Mouse (Mus musculus) myocyte (in vitro differentiated cells): ENCODE data around the gene Hsd3b7.

Experiments used
- E2F4 ChIP-seq: IDR thresholded peaks from one replicate; pipeline ENCODE4 v1.6.1; 2011; ENCODE audit warnings: mild to moderate bottlenecking, control low read depth, moderate library complexity; ENCODE audit not compliant: insufficient read depth
- MYOG ChIP-seq, 3 experiments: IDR thresholded peaks; one replicate each; pipeline ENCODE4 v1.6.1; 2011; ENCODE audit warnings: control low read depth in 2 of 3, low read depth in 2 of 3, mild to moderate bottlenecking in 2 of 3; ENCODE audit not compliant: insufficient read length in 2 of 3, control insufficient read depth in 1 of 3, insufficient read depth in 1 of 3
- POLR2A ChIP-seq: IDR thresholded peaks from one replicate; pipeline ENCODE4 v1.6.1; 2011; ENCODE audit warnings: low read depth, mild to moderate bottlenecking, control low read depth, moderate library complexity; ENCODE audit not compliant: insufficient read length

DNA sequence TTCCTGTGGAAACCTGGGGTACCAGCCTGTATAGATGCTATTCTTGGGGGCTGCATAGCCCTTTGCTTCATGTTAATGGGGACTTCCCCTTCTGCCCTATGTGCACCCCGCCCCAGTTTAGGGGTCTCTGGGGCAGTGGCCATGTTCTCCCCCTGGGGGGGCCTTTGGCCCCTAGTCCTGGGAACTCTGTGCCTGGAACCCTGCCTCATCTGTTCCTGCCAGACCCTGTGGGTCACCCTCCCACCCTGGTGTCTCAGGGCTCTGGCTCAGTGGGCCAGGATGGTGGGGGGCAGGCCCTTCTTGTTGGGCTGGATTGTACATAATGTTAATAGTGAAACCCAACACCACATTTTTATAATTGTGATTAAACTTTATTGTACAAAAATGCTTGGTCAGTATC is 666 bp upstream of the Hsd3b7 start:
- TF ChIP-seq MYOG (IDR thresholded peaks at IDR 0.05; ENCODE audit: control insufficient read depth in 1 of 3, insufficient read depth in 1 of 3, insufficient read length in 2 of 3, low read depth in 2 of 3) = no peak
- no peak for TF ChIP-seq POLR2A
- no peak for TF ChIP-seq E2F4
